Mouse (Mus musculus): ENCODE measurements at regions not wholly inside any gene's neighbourhood (a gene's known extent, or its start where the extent isn't known, plus 50 kb on each side); places are given as distances from the start of the nearest gene placed in this dataset.

DNA sequence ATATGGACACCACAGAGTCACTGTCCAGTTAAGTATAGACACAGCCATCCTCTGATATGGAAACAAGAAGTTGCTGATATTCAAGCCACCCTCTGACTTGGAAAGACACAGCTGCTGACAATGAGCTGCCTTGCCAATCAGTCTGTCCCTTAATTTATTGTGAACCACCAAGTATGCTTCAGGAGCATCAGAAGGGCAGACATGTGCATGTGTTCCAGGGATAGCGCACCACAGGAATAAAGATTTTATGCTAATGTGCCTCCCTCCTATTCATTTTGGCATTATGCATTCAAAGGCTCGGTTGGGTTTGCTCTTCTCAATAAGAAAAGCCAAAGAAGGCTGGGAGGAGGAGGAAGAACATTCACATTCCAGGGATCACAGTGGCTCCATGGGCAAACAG, 120.0 kb upstream of the Tmtc1 start:
- TF ChIP-seq EP300 (IDR thresholded peaks at IDR 0.05; ENCODE audit: low read depth): no peak
- TF ChIP-seq CTCF (IDR thresholded peaks at IDR 0.05; ENCODE audit: low read depth): no peak
